Mouse (Mus musculus): ENCODE measurements around the gene Hmbs. TPM values are rescaled to one million over a fixed set of nuclear protein-coding genes. Genes with fewer than 3 reads are reported as not detected.

Hmbs gene
- total and polyA plus RNA-seq, 3 experiments: 65.1 to 74.0 (median 73.7) TPM

DNA sequence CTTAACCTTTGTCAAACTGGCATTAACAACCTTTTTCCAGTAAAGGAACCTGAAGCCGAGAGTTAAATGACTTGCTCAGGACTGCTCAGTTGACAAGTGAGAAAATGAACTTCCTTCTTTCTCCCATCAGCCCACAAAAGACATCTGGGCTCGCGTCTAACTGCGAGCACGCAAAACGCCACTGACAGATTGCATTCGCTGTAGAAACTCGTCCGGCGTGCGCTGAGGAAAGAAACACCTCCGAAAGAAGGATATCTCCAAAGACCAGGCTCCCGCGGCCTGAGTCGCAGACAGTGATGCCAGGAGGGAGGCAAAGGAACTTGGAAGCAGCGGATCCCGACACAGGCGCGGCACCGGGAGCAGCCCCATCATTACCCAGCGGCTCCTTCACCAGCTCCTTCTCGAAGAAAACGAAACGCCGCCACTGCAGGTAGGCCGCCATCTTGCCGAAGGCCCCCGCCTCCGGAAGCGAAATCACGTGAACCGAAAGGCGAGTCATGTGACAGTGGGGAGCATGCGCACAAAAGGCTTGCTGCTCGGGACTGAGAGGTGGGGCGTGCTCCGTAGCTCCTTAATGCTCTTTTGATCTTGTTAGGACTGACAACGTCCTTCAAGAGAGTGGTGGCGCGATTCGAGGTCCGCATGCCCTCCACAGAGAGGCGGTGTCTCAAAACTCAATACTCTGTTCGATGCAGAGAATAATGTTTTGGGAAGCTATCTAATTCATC is 17.3 kb upstream of the Hmbs start, which contains the start of gene Vps11 (continued):
- TF ChIP-seq NELFE (IDR thresholded peaks at IDR 0.05; ENCODE audit: low read depth, low read length) (peak; percentile 85), HCFC1 (IDR thresholded peaks at IDR 0.05; ENCODE audit: low read depth, low read length) (peak; percentile 89), PAX5 (IDR thresholded peaks at IDR 0.05; ENCODE audit: low read length) (no peak), MAX (IDR thresholded peaks at IDR 0.05; ENCODE audit: low read length) (peak; percentile 98), USF2 (conservative IDR thresholded peaks at IDR 0.05; ENCODE audit: low read depth, low read length) (peak; percentile 99), CHD1 (IDR thresholded peaks at IDR 0.05; ENCODE audit: low read depth, low read length) (no peak), CHD2 (IDR thresholded peaks at IDR 0.05; ENCODE audit: low read length) (no peak), TBP (conservative IDR thresholded peaks at IDR 0.05; ENCODE audit: low read depth, low read length) (peak; percentile 68; the same call in 1 of the 2 replicates), POLR2AphosphoS2 (IDR thresholded peaks at IDR 0.05; ENCODE audit: low read depth, low read length) (peak; percentile 65; the same call in 1 of the 2 replicates), SMC3 (IDR thresholded peaks at IDR 0.05; ENCODE audit: low read depth, low read length) (no peak), UBTF (IDR thresholded peaks at IDR 0.05; ENCODE audit: low read depth, low read length) (no peak), ELF1 (IDR thresholded peaks at IDR 0.05; ENCODE audit: low read depth, low read length) (peak; percentile 89), TCF12 (IDR thresholded peaks at IDR 0.05; ENCODE audit: low read depth, low read length) (peak; percentile 91), SIN3A (IDR thresholded peaks at IDR 0.05; ENCODE audit: low read length) (peak; percentile 99), ZC3H11A (IDR thresholded peaks at IDR 0.05; ENCODE audit: low read depth, low read length) (no peak), E2F4 (IDR thresholded peaks at IDR 0.05; ENCODE audit: insufficient replicate concordance, low read depth, low read length) (peak; percentile 43; the same call in 1 of the 2 replicates), RCOR1 (conservative IDR thresholded peaks at IDR 0.05; ENCODE audit: low read depth, low read length) (0 out of 2 replicates have a peak, but pooled peaks have one; percentile 50)

DNA sequence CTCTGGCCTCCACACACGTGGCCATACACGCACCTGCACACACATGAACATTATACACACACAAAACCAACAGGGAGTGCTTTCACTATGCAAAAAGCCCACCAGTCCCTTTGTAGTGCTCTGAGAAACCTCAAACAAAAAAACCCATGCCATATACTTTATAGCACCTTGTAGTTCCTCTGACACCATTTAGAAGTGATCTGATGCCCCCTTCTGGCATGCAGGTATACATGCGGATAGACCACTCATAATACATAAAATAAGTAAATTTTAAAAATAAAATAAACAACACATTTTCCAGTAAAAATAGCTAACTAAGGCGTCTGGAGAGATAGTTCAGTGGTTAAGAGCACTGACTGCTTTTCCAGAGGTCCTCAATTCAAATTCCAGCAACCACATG is 13.2 kb upstream of the Hmbs start:
- Histone ChIP-seq H3K27me3 (replicated peaks) (no peaks in the 10 kb centered on the region), H3K36me3 (replicated peaks in 1 of 2; ENCODE audit: control insufficient read depth in 1 of 2, insufficient read depth in 1 of 2, low read length in 1 of 2) (peaks cover 65 to 74% of the 10 kb centered on the region in 2 experiments), H3K79me2 (replicated peaks; ENCODE audit: control insufficient read depth, extremely low read depth, insufficient read depth, poor library complexity, severe bottlenecking) (peaks cover 9% of the 10 kb centered on the region), H3K4me2 (ENCODE audit: insufficient read depth, low read depth, poor library complexity, severe bottlenecking) (no peak overlapping the region), H3K9ac (ENCODE audit: insufficient read depth, low read depth) (no peak overlapping the region), H3K4me1 (ENCODE audit: control insufficient read depth in 1 of 2, insufficient read depth in 2 of 2) (peaks cover 0 to 13% of the 10 kb centered on the region in 2 experiments; a peak in 2 of 4 replicates), H3K9me3 (replicated peaks; ENCODE audit: low read length) (no peaks in the 10 kb centered on the region), H3K4me3 (replicated peaks in 1 of 3; ENCODE audit: low read depth in 2 of 3, low read length in 2 of 3, poor library complexity in 1 of 3) (no peak overlapping the region), H3K27ac (ENCODE audit: insufficient read depth, low read depth) (no peak overlapping the region)
- in situ Hi-C loops (cut with MboI; ENCODE audit: low pct_ligation_motif_present, low pct_unique_long_range_greater_than_20kb, low sequenced_read_pairs) (no loop called here), dilution Hi-C loops (cut with MboI; ENCODE audit: extremely low pct_ligation_motif_present, extremely low pct_unique_long_range_greater_than_20kb, low sequenced_read_pairs) (no loop called here)
- DNase-seq (ENCODE audit: extremely low read depth): peak; percentile 52
- TF ChIP-seq MYC (IDR thresholded peaks at IDR 0.05; ENCODE audit: low read depth, low read length) (no peak), USF1 (IDR thresholded peaks at IDR 0.05; ENCODE audit: low read depth, low read length) (no peak), POLR2A (IDR thresholded peaks at IDR 0.05; ENCODE audit: low read depth, low read length) (no peak), EP300 (IDR thresholded peaks at IDR 0.05; ENCODE audit: low read length) (no peak), RCOR1 (conservative IDR thresholded peaks at IDR 0.05; ENCODE audit: low read depth, low read length) (no peak), CHD2 (IDR thresholded peaks at IDR 0.05; ENCODE audit: low read length) (no peak), MAZ (IDR thresholded peaks at IDR 0.05; ENCODE audit: low read depth, low read length) (no peak), PAX5 (IDR thresholded peaks at IDR 0.05; ENCODE audit: low read length) (no peak), ELF1 (IDR thresholded peaks at IDR 0.05; ENCODE audit: low read depth, low read length) (no peak), BHLHE40 (IDR thresholded peaks at IDR 0.05; ENCODE audit: low read depth, low read length) (no peak), KAT2A (IDR thresholded peaks at IDR 0.05; ENCODE audit: insufficient replicate concordance, low read length) (no peak), ETS1 (conservative IDR thresholded peaks at IDR 0.05; ENCODE audit: low read depth, low read length) (no peak), POLR2AphosphoS2 (IDR thresholded peaks at IDR 0.05; ENCODE audit: low read depth, low read length) (no peak), RAD21 (IDR thresholded peaks at IDR 0.05; ENCODE audit: low read depth, low read length) (peak; percentile 75), IRF4 (IDR thresholded peaks at IDR 0.05; ENCODE audit: low read depth, low read length) (no peak), ZMIZ1 (IDR thresholded peaks at IDR 0.05; ENCODE audit: low read depth, low read length) (no peak), TCF12 (IDR thresholded peaks at IDR 0.05; ENCODE audit: low read depth, low read length) (0 out of 2 replicates have a peak, but pooled peaks have one; percentile 7), CHD1 (IDR thresholded peaks at IDR 0.05; ENCODE audit: low read depth, low read length) (no peak), ZC3H11A (IDR thresholded peaks at IDR 0.05; ENCODE audit: low read depth, low read length) (peak; percentile 21; the same call in 1 of the 2 replicates), TBP (conservative IDR thresholded peaks at IDR 0.05; ENCODE audit: low read depth, low read length) (no peak), JUND (conservative IDR thresholded peaks at IDR 0.05; ENCODE audit: low read depth, low read length) (0 out of 2 replicates have a peak, but pooled peaks have one; percentile 7), CTCF (conservative IDR thresholded peaks at IDR 0.05 in 1 of 2, IDR thresholded peaks at IDR 0.05 in 1 of 2; ENCODE audit: low read depth in 2 of 2, low read length in 2 of 2) (peak in 1 of 2 experiments; percentile 77; a peak in 2 of 4 replicates), MEF2A (IDR thresholded peaks at IDR 0.05; ENCODE audit: borderline replicate concordance, low read depth, low read length) (no peak), SMC3 (IDR thresholded peaks at IDR 0.05; ENCODE audit: low read depth, low read length) (peak; percentile 65), UBTF (IDR thresholded peaks at IDR 0.05; ENCODE audit: low read depth, low read length) (no peak), ZKSCAN1 (IDR thresholded peaks at IDR 0.05; ENCODE audit: borderline replicate concordance, low read depth, low read length) (no peak), NRF1 (IDR thresholded peaks at IDR 0.05; ENCODE audit: low read depth, low read length) (no peak), MXI1 (IDR thresholded peaks at IDR 0.05; ENCODE audit: low read depth, low read length) (no peak), E2F4 (IDR thresholded peaks at IDR 0.05; ENCODE audit: insufficient replicate concordance, low read depth, low read length) (no peak), MAX (IDR thresholded peaks at IDR 0.05; ENCODE audit: low read length) (no peak)

All from CH12.LX (cell line).